Mouse (Mus musculus) activated CD4-positive, CD25-positive, alpha-beta regulatory T cell, adult 4 months (primary cell): Measurements from ENCODE around the gene Esyt1. TPM values are rescaled to one million over a fixed set of nuclear protein-coding genes. Genes with fewer than 3 reads are reported as not detected.
"Not testable (repeated sequence)": the region's sequence is repeated elsewhere in the genome, so short reads cannot be mapped to it uniquely, and the experiment has no call there.

ENCODE experiments used
- ATAC-seq: one replicate; pipeline ENCODE4 v1.8.0; 2017
- polyA plus RNA-seq, 2 experiments: library from polyadenylated mRNA; unstranded; fragments of 100-300 nt; shearing (Covaris generic); gene quantifications; one replicate each; pipeline ENCODE4 v1.2.1; 2017

Gene Esyt1
- polyA plus RNA-seq, 2 experiments from 2014 or later, result 77.5 to 80.7 TPM

GRCm38 (mm10) chr10:128538340-128538870, 12.7 kb upstream of the Esyt1 start:
- no peak for ATAC-seq

GRCm38 (mm10) chr10:128536266-128536940, 10.7 kb upstream of the Esyt1 start:
- peak; percentile 99 for ATAC-seq

- peak; percentile 33 for ATAC-seq
These were observed 10.1 kb upstream of the Esyt1 start for GRCm38 (mm10) chr10:128535624-128536265.

GRCm38 (mm10) chr10:128535206-128535605, 9.5 kb upstream of the Esyt1 start:
- no peak for ATAC-seq

- no peak for ATAC-seq
These were observed 990 bp upstream of the Esyt1 start for GRCm38 (mm10) chr10:128526366-128527356.

GRCm38 (mm10) chr10:128524732-128525662, 674 bp downstream of the Esyt1 start:
- ATAC-seq, result peak; percentile 61

GRCm38 (mm10) chr10:128524111-128524731, 1.4 kb downstream of the Esyt1 start:
- no peak for ATAC-seq

- no peak for ATAC-seq
These were observed 3.3 kb downstream of the Esyt1 start for GRCm38 (mm10) chr10:128522351-128522750.

GRCm38 (mm10) chr10:128520591-128520990, 5.1 kb downstream of the Esyt1 start:
- no peak for ATAC-seq

GRCm38 (mm10) chr10:128518833-128519232, 6.8 kb downstream of the Esyt1 start:
- ATAC-seq, result no peak

- no peak for ATAC-seq
These were observed 9.0 kb downstream of the Esyt1 start for GRCm38 (mm10) chr10:128516677-128517076.

GRCm38 (mm10) chr10:128516029-128516428, 9.6 kb downstream of the Esyt1 start:
- no peak for ATAC-seq

GRCm38 (mm10) chr10:128515044-128515443, 10.6 kb downstream of the Esyt1 start:
- no peak for ATAC-seq

- ATAC-seq, result no peak
These were observed 13.9 kb downstream of the Esyt1 start for GRCm38 (mm10) chr10:128511761-128512160.

- no peak for ATAC-seq
These were observed 14.5 kb downstream of the Esyt1 start for GRCm38 (mm10) chr10:128511189-128511588.

- ATAC-seq, result no peak
These were observed 15.4 kb downstream of the Esyt1 start for GRCm38 (mm10) chr10:128510301-128510700.

- no peak for ATAC-seq
These were observed 15.8 kb downstream of the Esyt1 start for GRCm38 (mm10) chr10:128509831-128510230.

GRCm38 (mm10) chr10:128509203-128509602, 16.5 kb downstream of the Esyt1 start:
- ATAC-seq, result no peak

GRCm38 (mm10) chr10:128508260-128508659, 17.4 kb downstream of the Esyt1 start:
- ATAC-seq, result no peak

- ATAC-seq, result no peak
These were observed 19.7 kb downstream of the Esyt1 start for GRCm38 (mm10) chr10:128505974-128506373.

GRCm38 (mm10) chr10:128505371-128505667, 20.4 kb downstream of the Esyt1 start:
- ATAC-seq, result not testable (repeated sequence)
